Mouse (Mus musculus): Measurements from ENCODE around the gene Rcbtb2. TPM values are rescaled to one million over a fixed set of nuclear protein-coding genes. Genes with fewer than 3 reads are reported as not detected.

Rcbtb2 gene
- total and polyA plus RNA-seq, 2 experiments from 2014 or later: 43.1 to 54.1 TPM

DNA sequence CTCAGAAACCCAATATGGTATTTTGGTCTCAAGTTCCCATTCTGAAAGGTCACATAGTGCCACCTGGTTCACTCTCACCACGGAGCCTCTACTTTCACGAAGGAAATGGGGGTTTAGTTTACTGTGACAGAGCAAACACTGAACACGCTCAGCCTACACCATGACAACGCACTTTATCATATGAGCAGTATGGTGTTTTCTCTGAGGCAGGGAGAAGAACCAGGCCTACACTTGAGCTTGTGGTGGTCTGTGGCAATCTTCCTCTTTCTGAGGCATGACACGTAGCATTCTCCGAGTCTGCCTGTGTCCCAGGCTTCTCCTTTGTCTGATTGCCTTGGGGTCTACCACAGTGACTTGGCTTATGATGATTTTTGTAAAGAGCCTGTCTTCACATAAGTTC lies 53.0 kb downstream of the Rcbtb2 start:
- Histone ChIP-seq H3K27ac (ENCODE audit: low read depth, low read length) (no peak overlapping the region), H3K4me3 (ENCODE audit: low read depth, low read length) (no peak overlapping the region), H3K4me2 (ENCODE audit: low read depth, low read length, poor library complexity, severe bottlenecking) (no peak overlapping the region), H3K27me3 (ENCODE audit: insufficient read depth, low read length) (no peaks in the 10 kb centered on the region), H3K36me3 (ENCODE audit: insufficient read depth, low read length) (peaks cover 22% of the 10 kb centered on the region), H3K9me3 (ENCODE audit: low read length) (no peaks in the 10 kb centered on the region), H3K4me1 (ENCODE audit: insufficient read depth, low read length) (no peaks in the 10 kb centered on the region), H3K9ac (replicated peaks; ENCODE audit: low read length, poor library complexity, severe bottlenecking) (no peak overlapping the region)
- WGBS: 92% methylated on average over 6 of the region's 6 CpGs
- no peak for TF ChIP-seq CTCF (IDR thresholded peaks at IDR 0.05)
- ATAC-seq (ENCODE audit: low FRiP score) (no peak), DNase-seq (ENCODE audit: low spot score) (no peak)

DNA sequence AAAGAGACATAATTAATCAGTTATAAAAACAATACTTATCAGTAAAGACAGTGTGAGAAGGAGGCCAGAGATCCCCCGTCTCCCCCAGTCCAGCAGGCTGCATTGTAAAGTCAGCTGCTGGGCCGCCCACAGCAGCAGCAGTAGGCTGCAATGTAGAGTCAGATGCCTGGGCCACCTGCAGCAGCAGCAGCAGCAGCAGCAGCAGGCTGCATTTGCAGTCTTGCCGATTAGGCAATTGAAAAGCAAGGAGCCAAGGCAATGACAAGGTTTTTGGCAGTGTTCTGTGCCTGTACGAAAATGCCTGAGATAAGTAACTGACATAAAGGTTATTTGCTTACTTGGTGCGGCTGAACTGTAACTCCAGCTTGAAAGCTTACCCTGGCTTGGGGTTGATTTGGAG lies 53.4 kb downstream of the Rcbtb2 start:
- Histone ChIP-seq H3K9me3 (ENCODE audit: low read length) (no peaks in the 10 kb centered on the region), H3K4me2 (ENCODE audit: low read depth, low read length, poor library complexity, severe bottlenecking) (no peak overlapping the region), H3K9ac (replicated peaks; ENCODE audit: low read length, poor library complexity, severe bottlenecking) (no peak overlapping the region), H3K27ac (ENCODE audit: low read depth, low read length) (no peak overlapping the region), H3K4me1 (ENCODE audit: insufficient read depth, low read length) (no peaks in the 10 kb centered on the region), H3K4me3 (ENCODE audit: low read depth, low read length) (no peak overlapping the region), H3K27me3 (ENCODE audit: insufficient read depth, low read length) (no peaks in the 10 kb centered on the region), H3K36me3 (ENCODE audit: insufficient read depth, low read length) (peaks cover 21% of the 10 kb centered on the region)
- ATAC-seq (ENCODE audit: low FRiP score): no peak
- DNase-seq (ENCODE audit: low spot score): no peak
- 91% methylated on average over 5 of the region's 5 CpGs for WGBS
- no peak for TF ChIP-seq CTCF (IDR thresholded peaks at IDR 0.05)

DNA sequence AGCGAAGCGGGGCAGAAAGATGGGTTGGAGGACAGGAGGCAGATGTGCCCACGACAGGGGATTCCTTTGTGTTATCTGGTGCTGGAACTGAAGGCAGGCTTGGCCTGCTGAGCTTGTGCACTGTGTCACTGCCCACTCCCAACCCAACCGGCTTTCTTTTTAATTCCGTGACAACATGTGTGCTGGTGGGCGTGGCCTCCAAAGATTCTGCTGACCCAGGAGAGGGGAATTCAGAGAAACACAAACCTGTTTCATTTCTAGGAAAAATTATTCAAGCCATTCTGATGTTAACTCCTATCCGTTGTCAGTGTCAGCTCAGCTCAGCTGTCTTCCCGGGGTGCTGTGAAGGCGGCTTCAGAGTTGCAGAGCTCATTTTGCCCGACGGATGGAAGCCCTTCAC lies 55.1 kb downstream of the Rcbtb2 start:
- Histone ChIP-seq H3K27ac (ENCODE audit: low read depth, low read length) (no peak overlapping the region), H3K36me3 (ENCODE audit: insufficient read depth, low read length) (peaks cover 23% of the 10 kb centered on the region), H3K4me3 (ENCODE audit: low read depth, low read length) (no peak overlapping the region), H3K27me3 (ENCODE audit: insufficient read depth, low read length) (no peaks in the 10 kb centered on the region), H3K9ac (replicated peaks; ENCODE audit: low read length, poor library complexity, severe bottlenecking) (no peak overlapping the region), H3K4me2 (ENCODE audit: low read depth, low read length, poor library complexity, severe bottlenecking) (no peak overlapping the region), H3K9me3 (ENCODE audit: low read length) (no peaks in the 10 kb centered on the region), H3K4me1 (ENCODE audit: insufficient read depth, low read length) (no peaks in the 10 kb centered on the region)
- ATAC-seq (ENCODE audit: low FRiP score) (no peak), DNase-seq (ENCODE audit: low spot score) (no peak)
- WGBS: 80% methylated on average over 11 of the region's 11 CpGs
- no peak for TF ChIP-seq CTCF (IDR thresholded peaks at IDR 0.05)

- no peak for TF ChIP-seq CTCF (IDR thresholded peaks at IDR 0.05)
- Histone ChIP-seq H3K4me2 (ENCODE audit: low read depth, low read length, poor library complexity, severe bottlenecking) (no peak overlapping the region), H3K36me3 (ENCODE audit: insufficient read depth, low read length) (peaks cover 23% of the 10 kb centered on the region), H3K27ac (ENCODE audit: low read depth, low read length) (no peak overlapping the region), H3K4me1 (ENCODE audit: insufficient read depth, low read length) (no peaks in the 10 kb centered on the region), H3K4me3 (ENCODE audit: low read depth, low read length) (no peak overlapping the region), H3K9ac (replicated peaks; ENCODE audit: low read length, poor library complexity, severe bottlenecking) (no peak overlapping the region), H3K9me3 (ENCODE audit: low read length) (no peaks in the 10 kb centered on the region), H3K27me3 (ENCODE audit: insufficient read depth, low read length) (no peaks in the 10 kb centered on the region)
- no peak for ATAC-seq (ENCODE audit: low FRiP score)
- 76% methylated on average over 4 of the region's 4 CpGs for WGBS
- no peak for DNase-seq (ENCODE audit: low spot score)
Measured at GRCm38 (mm10) chr14:73179221-73179681, 56.4 kb downstream of the Rcbtb2 start.

GRCm38 (mm10) chr14:73180671-73181070 lies 57.8 kb downstream of the Rcbtb2 start:
- H3K9ac ChIP-seq (replicated peaks; ENCODE audit: low read length, poor library complexity, severe bottlenecking): no peak overlapping the region
- H3K36me3 ChIP-seq (ENCODE audit: insufficient read depth, low read length): peaks cover 14% of the 10 kb centered on the region
- WGBS: 89% methylated on average over 3 of the region's 3 CpGs

DNA sequence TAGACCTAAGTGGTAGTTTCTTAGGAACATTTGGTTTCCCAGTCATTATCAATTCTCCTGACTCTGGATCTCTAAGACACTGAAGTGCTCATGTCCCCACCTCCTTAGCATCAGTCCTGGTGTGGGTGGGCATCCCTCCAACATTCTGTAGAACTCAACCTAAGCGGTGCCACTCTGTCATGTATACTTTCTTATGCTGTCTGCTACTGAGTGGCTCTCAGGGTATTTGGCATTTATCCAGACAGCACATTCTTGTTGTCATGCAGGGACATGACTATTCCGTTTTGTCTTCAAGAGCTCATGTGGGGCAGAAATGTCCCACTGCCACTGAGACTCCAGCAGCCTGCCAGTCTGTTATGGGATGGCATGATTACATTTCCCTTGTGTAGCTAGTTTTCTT lies 58.3 kb downstream of the Rcbtb2 start:
- no peak overlapping the region for H3K9ac ChIP-seq (replicated peaks; ENCODE audit: low read length, poor library complexity, severe bottlenecking)
- TF ChIP-seq CTCF (IDR thresholded peaks at IDR 0.05): no peak
- H3K4me3 ChIP-seq (ENCODE audit: low read depth, low read length): no peak overlapping the region
- WGBS: 50% methylated on average over 2 of the region's 2 CpGs
- H3K9me3 ChIP-seq (ENCODE audit: low read length): no peaks in the 10 kb centered on the region
- no peaks in the 10 kb centered on the region for H3K27me3 ChIP-seq (ENCODE audit: insufficient read depth, low read length)
- H3K4me1 ChIP-seq (ENCODE audit: insufficient read depth, low read length): no peaks in the 10 kb centered on the region
- H3K36me3 ChIP-seq (ENCODE audit: insufficient read depth, low read length): peaks cover 14% of the 10 kb centered on the region
- DNase-seq (ENCODE audit: low spot score) (peak; percentile 67), ATAC-seq (ENCODE audit: low FRiP score) (no peak)
- no peak overlapping the region for H3K4me2 ChIP-seq (ENCODE audit: low read depth, low read length, poor library complexity, severe bottlenecking)
- no peak overlapping the region for H3K27ac ChIP-seq (ENCODE audit: low read depth, low read length)

More at GRCm38 (mm10) chr14:73180671-73181070, 57.8 kb downstream of the Rcbtb2 start:
- H3K4me3 ChIP-seq (ENCODE audit: low read depth, low read length): no peak overlapping the region
- H3K4me1 ChIP-seq (ENCODE audit: insufficient read depth, low read length): no peaks in the 10 kb centered on the region
- no peak overlapping the region for H3K4me2 ChIP-seq (ENCODE audit: low read depth, low read length, poor library complexity, severe bottlenecking)
- no peak for DNase-seq (ENCODE audit: low spot score)
- no peaks in the 10 kb centered on the region for H3K27me3 ChIP-seq (ENCODE audit: insufficient read depth, low read length)
- H3K9me3 ChIP-seq (ENCODE audit: low read length): no peaks in the 10 kb centered on the region
- H3K27ac ChIP-seq (ENCODE audit: low read depth, low read length): no peak overlapping the region
- no peak for ATAC-seq (ENCODE audit: low FRiP score)
- TF ChIP-seq CTCF (IDR thresholded peaks at IDR 0.05): no peak
